Mouse (Mus musculus) midbrain, embryonic 11.5 days (tissue): ENCODE results near the gene Utp15. TPM values are rescaled to one million over a fixed set of nuclear protein-coding genes. Genes with fewer than 3 reads are reported as not detected.

ENCODE experiments used
- ATAC-seq: fragments of 200-750 bp; cut with Nextera tagmentation; 2 replicates; pipeline ENCODE4 v1.8.0; 2017; ENCODE audit warnings: moderate TSS enrichment, moderate library complexity; ENCODE audit not compliant: low FRiP score
- DNase-seq: peaks from one replicate; pipeline ENCODE4 v3.0.0; 2015; ENCODE audit warnings: low spot score; ENCODE audit errors: missing footprints
- H3K27ac ChIP-seq: fragments of 300-500 bp; sonication (generic); 2 replicates; pipeline ENCODE4 v1.5.1; 2014; ENCODE audit warnings: low read depth, low read length
- H3K27me3 ChIP-seq: fragments of 300-500 bp; sonication (generic); 2 replicates; pipeline ENCODE4 v1.6.1; 2014; ENCODE audit warnings: mild to moderate bottlenecking, low read length, moderate library complexity, mixed read lengths; ENCODE audit not compliant: control insufficient read depth, insufficient read depth
- H3K36me3 ChIP-seq: fragments of 300-500 bp; sonication (generic); 2 replicates; pipeline ENCODE4 v1.6.1; 2014; ENCODE audit warnings: mild to moderate bottlenecking, low read length, moderate library complexity, mixed read lengths; ENCODE audit not compliant: control insufficient read depth, insufficient read depth
- H3K4me1 ChIP-seq: fragments of 300-500 bp; sonication (generic); 2 replicates; pipeline ENCODE4 v1.6.1; 2014; ENCODE audit warnings: low read length; ENCODE audit not compliant: control insufficient read depth, insufficient read depth
- H3K4me2 ChIP-seq: fragments of 300-500 bp; sonication (generic); 2 replicates; pipeline ENCODE4 v1.6.1; 2014; ENCODE audit warnings: mild to moderate bottlenecking, moderate library complexity
- H3K4me3 ChIP-seq: fragments of 300-500 bp; sonication (generic); 2 replicates; pipeline ENCODE4 v1.5.1; 2014; ENCODE audit warnings: low read depth, low read length
- H3K9ac ChIP-seq: fragments of 300-500 bp; sonication (generic); 2 replicates; pipeline ENCODE4 v1.6.1; 2014; ENCODE audit warnings: low read length
- H3K9me3 ChIP-seq: fragments of 300-500 bp; sonication (generic); 2 replicates; pipeline ENCODE4 v1.6.1; 2016; ENCODE audit warnings: low read length; ENCODE audit not compliant: control insufficient read depth
- WGBS: fragments of 180-500 bp; shearing (Covaris S2); extraction: QIAGEN DNeasy Blood & Tissue Kit; methylation state at CpG from one replicate; pipeline ENCODE4 v1.1.7; 2014; 5-methylcytosine and 5-hydroxymethylcytosine counted together
- polyA plus RNA-seq: library from polyadenylated mRNA; unstranded; fragments of >200 nt; fragmentation: Nextera tagmentation; extraction: Ambion mirVana; gene quantifications from 2 replicates; pipeline ENCODE4 v1.2.1, GENCODE M21; 2014

Gene Utp15
- polyA plus RNA-seq, 1 experiment from 2014 or later, result 40.4 TPM

DNA sequence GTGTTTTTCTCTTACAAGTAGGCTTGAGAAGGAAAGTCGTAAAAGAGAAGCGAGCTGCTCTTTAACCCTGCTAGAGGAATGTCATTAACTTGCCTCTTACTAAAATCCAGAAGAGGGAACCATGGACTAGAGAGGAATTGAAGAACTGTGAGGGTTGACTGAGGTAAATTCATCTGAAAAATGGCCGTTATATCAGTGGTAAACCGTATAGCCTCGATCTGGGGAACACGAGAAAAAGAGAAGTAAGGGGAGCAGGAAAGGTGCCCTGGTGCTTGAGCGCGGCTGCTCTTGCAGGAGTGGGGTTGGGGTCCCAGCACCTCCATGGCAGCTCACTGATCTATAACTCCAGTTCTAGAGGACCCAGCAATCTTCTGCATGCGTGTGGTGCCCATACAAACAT, 11.2 kb upstream of the Utp15 start:
- 94% methylated on average over 9 of the region's 9 CpGs for WGBS
- Histone ChIP-seq H3K36me3 (peaks cover 3% of the 10 kb centered on the region; the same call in 1 of the 2 replicates), H3K4me3 (no peak overlapping the region), H3K27me3 (no peaks in the 10 kb centered on the region), H3K4me2 (no peak overlapping the region), H3K4me1 (no peaks in the 10 kb centered on the region), H3K27ac (no peak overlapping the region), H3K9ac (no peak overlapping the region), H3K9me3 (no peaks in the 10 kb centered on the region)
- DNase-seq, result no peak
- ATAC-seq, result no peak

GRCm38 (mm10) chr13:98264111-98264510, 1.3 kb upstream of the Utp15 start:
- no peak overlapping the region for H3K27ac ChIP-seq
- no peak for DNase-seq
- WGBS, result 30% methylated on average over 5 of the region's 5 CpGs

GRCm38 (mm10) chr13:98263458-98263987, 682 bp upstream of the Utp15 start:
- H3K4me3 ChIP-seq, result peak overlapping the region; percentile 92
- peak overlapping the region; percentile 75 for H3K27ac ChIP-seq
- DNase-seq (no peak), ATAC-seq (no peak; the same call in 1 of the 2 replicates)
- peaks cover 18% of the 10 kb centered on the region; the same call in 1 of the 2 replicates for H3K4me1 ChIP-seq
- H3K9me3 ChIP-seq, result no peaks in the 10 kb centered on the region
- H3K36me3 ChIP-seq, result no peaks in the 10 kb centered on the region
- peak overlapping the region; percentile 88 for H3K9ac ChIP-seq
- no peaks in the 10 kb centered on the region for H3K27me3 ChIP-seq
- H3K4me2 ChIP-seq, result peak overlapping the region; percentile 74
- under 1% methylated on average over 16 of the region's 16 CpGs for WGBS

More at GRCm38 (mm10) chr13:98264111-98264510, 1.3 kb upstream of the Utp15 start:
- Histone ChIP-seq H3K9me3 (no peaks in the 10 kb centered on the region), H3K4me3 (peak overlapping the region; percentile 92), H3K27me3 (no peaks in the 10 kb centered on the region), H3K4me2 (peak overlapping the region; percentile 74), H3K9ac (peak overlapping the region; percentile 88), H3K36me3 (no peaks in the 10 kb centered on the region), H3K4me1 (peaks cover 18% of the 10 kb centered on the region; the same call in 1 of the 2 replicates)
- no peak for ATAC-seq

DNA sequence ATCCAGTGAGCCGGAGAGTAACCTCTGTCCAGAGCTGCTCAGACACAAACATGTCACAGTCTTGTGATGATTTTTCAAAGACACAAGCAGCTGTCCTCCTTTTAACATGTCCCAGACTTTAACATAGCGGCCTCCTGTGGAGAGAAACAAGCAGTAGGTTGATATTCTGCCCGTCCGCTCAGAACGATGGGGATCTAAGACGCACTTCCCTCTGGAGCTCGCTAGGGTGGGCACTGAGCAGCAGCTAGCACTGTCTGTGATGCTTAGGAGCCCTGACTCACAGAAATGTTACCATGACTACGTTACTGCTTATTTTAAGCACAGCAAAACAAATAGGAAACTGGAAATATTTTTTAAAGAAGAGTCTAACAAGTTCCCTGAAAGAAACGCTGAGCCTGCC, 7.9 kb downstream of the Utp15 start:
- Histone ChIP-seq H3K4me1 (no peaks in the 10 kb centered on the region), H3K27ac (no peak overlapping the region), H3K4me2 (no peak overlapping the region), H3K36me3 (peaks cover 18% of the 10 kb centered on the region), H3K4me3 (no peak overlapping the region), H3K9me3 (no peaks in the 10 kb centered on the region), H3K27me3 (no peaks in the 10 kb centered on the region), H3K9ac (no peak overlapping the region)
- WGBS, result 78% methylated on average over 9 of the region's 9 CpGs
- no peak for DNase-seq
- no peak for ATAC-seq

DNA sequence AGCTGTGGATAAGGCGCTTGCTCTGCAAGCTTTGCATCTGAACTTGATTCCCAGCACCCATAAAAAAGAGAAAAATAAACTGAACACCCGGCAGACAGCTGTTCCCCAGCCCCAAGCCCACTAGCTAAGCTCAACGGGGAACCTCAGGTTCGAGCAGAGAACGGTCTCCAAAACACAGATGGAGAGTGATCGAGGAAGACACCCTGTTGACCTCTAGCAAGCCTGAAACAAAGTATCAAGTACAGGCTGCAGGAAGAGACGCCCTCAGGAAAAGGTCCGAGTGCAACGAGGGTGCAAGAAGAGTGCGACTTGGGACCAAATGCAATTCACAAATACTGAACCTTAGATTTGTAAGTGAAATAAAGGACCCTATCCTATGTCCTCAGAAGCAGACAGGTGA, 13.2 kb downstream of the Utp15 start:
- Histone ChIP-seq H3K4me1 (no peaks in the 10 kb centered on the region), H3K4me2 (no peak overlapping the region), H3K27me3 (no peaks in the 10 kb centered on the region), H3K27ac (no peak overlapping the region), H3K9ac (no peak overlapping the region), H3K9me3 (no peaks in the 10 kb centered on the region), H3K4me3 (no peak overlapping the region), H3K36me3 (peaks cover 12% of the 10 kb centered on the region; the same call in 1 of the 2 replicates)
- no peak for DNase-seq
- WGBS, result 92% methylated on average over 10 of the region's 10 CpGs
- ATAC-seq, result no peak

DNA sequence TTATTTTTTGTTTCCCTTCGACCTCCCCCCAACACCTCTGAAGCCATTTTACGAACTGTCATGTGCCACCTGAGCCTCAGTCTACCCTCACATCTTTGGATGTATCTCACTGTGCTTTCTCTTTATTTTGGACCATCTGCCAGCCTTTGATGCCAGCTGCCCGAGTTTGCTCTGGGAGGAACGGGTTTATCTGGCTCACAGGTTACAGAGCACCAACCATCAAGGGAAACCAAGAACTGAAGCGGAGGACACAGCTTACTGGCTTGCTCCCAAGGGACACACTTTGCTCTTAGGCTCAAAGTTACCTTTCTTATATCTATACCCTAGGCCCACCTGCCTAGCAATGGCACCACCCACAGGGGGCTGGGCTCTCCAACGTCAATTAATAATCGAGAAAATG, 17.5 kb downstream of the Utp15 start:
- no peak for ATAC-seq
- Histone ChIP-seq H3K9me3 (no peaks in the 10 kb centered on the region), H3K4me2 (no peak overlapping the region), H3K27ac (no peak overlapping the region), H3K9ac (no peak overlapping the region), H3K4me1 (no peaks in the 10 kb centered on the region), H3K36me3 (peaks cover 6% of the 10 kb centered on the region; the same call in 1 of the 2 replicates), H3K27me3 (no peaks in the 10 kb centered on the region), H3K4me3 (no peak overlapping the region)
- WGBS, result 78% methylated on average over 7 of the region's 7 CpGs
- no peak for DNase-seq

GRCm38 (mm10) chr13:98244571-98245350, 18.1 kb downstream of the Utp15 start:
- Histone ChIP-seq H3K4me2 (no peak overlapping the region), H3K27me3 (no peaks in the 10 kb centered on the region), H3K9ac (no peak overlapping the region), H3K4me1 (no peaks in the 10 kb centered on the region), H3K27ac (no peak overlapping the region), H3K36me3 (peaks cover 3% of the 10 kb centered on the region; the same call in 1 of the 2 replicates), H3K4me3 (no peak overlapping the region), H3K9me3 (no peaks in the 10 kb centered on the region)
- 73% methylated on average over 5 of the region's 5 CpGs for WGBS
- ATAC-seq, result no peak
- DNase-seq, result no peak

DNA sequence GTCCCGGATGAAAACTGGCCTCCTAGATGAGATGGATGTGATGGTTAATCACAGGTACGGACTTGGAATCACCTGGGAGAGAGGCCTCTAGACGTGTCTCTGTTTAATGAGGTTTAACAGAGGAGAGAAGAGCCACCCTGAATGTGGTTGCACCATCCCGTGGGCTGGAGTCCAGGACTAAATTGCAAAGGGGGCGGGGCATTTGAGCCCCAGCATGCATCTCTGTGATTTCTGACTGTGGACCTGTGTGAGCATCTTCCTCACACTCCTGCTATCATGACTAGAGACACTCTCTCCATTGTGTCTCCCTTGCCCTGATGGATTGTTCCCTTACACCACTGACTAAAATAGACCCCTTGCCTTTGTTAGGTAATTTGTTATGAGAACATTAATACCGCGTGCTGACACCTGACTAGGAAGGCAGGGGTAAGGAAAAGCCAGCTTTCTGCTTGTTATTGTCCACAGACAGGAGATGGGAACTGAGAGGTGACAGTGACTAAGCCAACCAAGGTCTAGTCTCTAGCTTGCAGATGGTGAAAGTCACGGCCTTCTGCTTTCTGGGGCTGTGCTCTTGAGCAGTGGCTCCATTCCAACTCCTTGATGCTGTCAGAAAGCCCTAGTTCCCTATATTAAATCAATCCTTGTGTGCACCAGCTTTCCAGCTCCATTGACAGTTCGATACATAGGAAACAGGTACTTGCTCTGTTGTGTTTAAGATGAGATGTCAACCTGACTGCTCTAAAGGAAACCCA, 21.1 kb downstream of the Utp15 start:
- Histone ChIP-seq H3K27ac (no peak overlapping the region), H3K4me3 (no peak overlapping the region), H3K27me3 (no peaks in the 10 kb centered on the region), H3K4me2 (no peak overlapping the region), H3K9ac (no peak overlapping the region), H3K9me3 (no peaks in the 10 kb centered on the region), H3K36me3 (no peaks in the 10 kb centered on the region), H3K4me1 (no peaks in the 10 kb centered on the region)
- WGBS, result 77% methylated on average over 9 of the region's 9 CpGs
- DNase-seq, result no peak
- no peak for ATAC-seq
